Mouse (Mus musculus): ENCODE measurements around the gene Jtb.
"Not testable (repeated sequence)": the region's sequence is repeated elsewhere in the genome, so short reads cannot be mapped to it uniquely, and the experiment has no call there.

Jtb gene

DNA sequence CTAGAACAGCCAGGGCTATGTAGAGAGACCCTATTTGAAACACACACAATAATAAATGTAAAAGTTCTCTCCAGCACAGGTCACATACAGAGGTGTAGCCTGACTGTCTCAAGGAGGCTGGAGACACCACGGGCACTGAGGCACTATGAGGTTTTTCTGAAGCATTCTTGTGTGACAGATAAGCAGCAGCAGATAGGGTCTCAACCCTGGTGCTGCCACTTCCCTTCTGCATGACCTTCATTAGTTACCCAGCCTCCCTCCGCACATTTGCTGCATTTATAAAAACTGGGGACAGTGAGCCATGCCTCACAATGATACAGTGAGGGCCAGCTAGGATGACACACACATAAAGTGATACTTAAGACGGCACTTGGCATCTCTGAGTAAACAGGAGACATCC lies 8.5 kb upstream of the Jtb start:
- no peak for DNase-seq (ENCODE audit: low read depth, low spot score)

DNA sequence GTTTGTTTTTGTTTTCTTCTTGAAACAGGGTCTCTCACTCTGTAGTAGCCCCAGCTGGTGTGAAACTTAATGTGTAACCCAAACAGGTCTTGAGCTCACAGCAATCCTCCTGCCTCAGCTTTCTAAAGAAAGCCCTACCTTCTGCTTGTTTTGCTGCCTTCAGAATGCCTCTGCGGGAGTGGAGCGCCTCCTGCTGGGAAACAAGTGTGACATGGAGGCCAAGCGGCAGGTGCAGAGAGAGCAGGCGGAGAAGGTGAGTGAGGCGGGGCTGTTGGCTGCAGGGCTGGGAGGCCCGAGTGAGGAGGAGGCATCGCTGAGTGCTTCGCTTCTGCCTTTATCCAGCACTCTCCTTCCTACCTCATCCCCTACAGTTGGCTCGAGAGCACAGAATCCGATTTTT lies 7.1 kb upstream of the Jtb start:
- no peak for DNase-seq (ENCODE audit: low read depth, low spot score)

DNA sequence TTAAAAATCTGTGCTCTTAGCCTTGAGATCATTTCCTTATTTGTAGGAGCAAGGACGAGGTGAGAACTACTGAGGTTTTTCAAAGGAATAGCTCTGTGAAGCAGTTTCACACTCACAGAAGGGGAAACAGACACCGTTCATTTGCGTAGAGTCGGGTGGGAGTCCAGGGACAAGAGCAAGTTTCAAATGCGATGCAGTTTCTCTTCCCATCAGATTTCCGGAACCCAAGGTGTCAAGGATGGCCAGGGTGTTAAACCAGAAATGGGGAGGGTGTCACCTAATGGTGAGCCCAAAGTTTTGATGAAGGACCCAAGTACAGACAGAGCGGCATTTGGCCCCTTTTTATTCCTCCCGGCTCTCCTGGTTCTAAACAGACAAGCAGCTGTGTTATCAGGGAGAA lies 322 bp upstream of the Jtb start:
- DNase-seq (ENCODE audit: low read depth, low spot score): no peak

DNA sequence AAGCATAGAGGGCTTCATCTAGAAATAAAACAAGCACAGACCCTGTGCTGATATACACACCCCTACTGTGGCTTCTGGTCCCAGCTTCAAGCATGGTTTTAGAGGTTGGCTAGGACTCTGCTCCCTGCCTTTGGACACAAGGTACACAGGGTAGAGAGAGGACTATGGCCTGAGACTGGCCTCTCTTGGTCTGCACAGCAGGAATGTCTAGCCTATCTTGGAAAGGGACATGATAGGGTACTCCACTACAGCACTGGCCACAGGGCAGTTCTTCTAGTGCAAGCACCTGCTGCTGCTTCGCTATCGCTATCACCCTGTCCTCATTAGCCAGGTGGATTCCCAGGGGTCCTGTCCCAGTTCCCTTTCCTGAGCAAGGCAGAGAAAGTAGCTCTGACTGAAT lies 9.9 kb downstream of the Jtb start:
- DNase-seq (ENCODE audit: low read depth, low spot score): no peak

DNA sequence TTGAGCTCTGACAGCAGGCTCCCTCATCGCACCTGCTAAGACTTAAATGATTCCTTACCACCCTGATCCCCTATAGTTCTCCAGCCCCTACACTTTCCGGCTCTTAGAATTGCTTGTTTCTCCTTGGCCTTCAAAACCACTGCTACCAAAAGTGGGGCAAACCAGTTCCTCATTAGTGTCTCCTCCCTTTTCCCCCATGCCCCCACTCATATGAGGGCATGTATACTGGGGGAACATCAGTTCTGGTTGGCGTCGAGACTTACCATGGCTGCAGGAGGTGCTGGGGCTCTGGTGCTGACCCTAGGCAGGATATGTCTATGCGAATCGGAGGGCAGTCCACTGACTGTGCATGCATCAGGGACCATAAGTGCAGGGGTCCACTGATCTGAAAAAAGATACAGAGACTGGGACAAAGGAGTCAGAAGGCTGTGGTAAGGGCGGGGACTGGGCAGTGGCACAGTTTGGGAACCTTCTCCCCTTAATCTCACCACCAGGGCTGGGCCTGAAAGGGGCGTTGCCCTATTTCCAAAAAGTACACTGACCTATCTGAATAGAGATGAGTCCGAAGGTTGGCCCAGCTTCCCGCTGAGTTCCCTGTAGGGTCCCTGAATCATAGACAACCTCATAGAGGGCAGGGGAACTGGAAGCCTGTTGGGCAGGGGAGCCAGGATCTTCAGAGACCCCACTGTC lies 10.4 kb downstream of the Jtb start:
- DNase-seq (ENCODE audit: low read depth, low spot score): no peak

DNA sequence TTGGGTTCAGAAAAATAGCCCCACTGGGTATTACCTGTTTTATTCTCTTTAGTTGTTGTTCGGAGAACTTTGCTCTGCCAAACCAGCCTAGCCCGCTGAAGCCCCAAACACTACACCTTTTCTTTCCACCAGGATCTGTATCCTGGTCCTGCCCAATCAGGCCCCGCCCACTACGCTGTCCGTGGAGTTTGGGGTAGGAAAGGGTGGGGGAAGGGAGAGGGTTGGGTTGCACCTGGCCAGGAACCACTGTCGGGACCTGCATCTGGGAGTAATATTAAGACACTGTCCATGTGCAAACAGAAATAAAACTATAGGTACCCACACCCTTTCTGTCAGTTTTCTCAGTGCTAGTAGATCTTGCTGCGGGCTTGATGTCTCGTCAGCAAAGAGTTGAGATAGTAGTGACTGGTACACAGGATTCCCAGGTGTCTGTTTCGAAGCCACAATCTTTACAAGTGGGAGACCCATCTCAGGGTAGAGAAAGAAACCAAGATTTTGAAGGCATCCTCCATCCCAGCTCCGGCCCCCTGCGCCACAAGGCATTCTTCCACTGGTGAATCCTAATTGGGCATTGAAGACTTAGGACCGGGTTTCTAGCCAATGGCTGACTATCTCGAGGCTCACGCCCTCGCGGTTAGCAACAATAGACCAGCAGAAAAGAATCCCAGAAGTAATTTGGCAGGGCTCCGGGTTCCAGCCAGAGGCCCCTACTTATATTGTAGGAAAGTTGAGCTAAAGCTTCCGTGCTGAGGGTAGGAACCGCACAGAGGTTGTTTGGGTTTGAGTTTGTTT lies 11.8 kb downstream of the Jtb start, which contains the start of gene Creb3l4:
Gene Creb3l4 (minus strand): TSS at position 529 of the 792 bp plus-strand sequence.
- peak; percentile 73 for DNase-seq (ENCODE audit: low read depth, low spot score)

DNA sequence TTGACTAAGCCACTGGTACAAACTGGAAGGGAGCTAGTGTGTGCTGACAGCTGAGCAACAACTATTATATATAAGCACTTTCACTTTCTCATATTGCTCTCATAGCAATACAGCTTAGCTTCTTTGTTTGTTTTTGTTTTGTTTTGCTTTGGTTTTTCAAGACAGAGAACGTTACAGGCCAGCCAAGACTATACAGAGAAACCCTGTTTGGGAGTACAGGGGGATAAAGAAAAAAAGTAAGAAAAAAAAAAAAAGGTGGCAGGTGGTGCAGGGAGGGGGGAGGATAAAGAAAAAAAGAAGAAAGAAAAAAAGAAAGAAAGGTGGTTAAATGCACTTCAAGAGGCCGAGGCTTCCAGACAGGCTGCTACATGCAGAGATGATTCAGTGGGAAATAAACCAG lies 14.0 kb downstream of the Jtb start:
- DNase-seq (ENCODE audit: low read depth, low spot score): no peak

DNA sequence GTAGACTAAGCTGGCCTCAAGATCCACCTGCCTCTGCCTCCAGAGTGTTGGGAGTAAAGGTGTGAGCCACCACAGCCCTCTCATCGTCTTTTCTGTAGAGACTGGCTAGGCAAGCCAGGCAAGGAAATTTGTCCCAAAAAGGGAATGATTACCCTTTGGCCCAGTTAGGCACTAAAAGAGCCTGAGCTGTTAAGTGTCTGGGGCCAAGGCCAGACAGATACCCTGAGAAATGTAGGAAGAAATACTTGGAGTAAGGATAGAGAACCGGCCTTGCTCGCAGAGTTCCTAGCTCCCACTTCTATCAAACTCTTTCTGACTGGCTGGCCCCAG lies 16.2 kb downstream of the Jtb start:
- no peak for DNase-seq (ENCODE audit: low read depth, low spot score)

DNA sequence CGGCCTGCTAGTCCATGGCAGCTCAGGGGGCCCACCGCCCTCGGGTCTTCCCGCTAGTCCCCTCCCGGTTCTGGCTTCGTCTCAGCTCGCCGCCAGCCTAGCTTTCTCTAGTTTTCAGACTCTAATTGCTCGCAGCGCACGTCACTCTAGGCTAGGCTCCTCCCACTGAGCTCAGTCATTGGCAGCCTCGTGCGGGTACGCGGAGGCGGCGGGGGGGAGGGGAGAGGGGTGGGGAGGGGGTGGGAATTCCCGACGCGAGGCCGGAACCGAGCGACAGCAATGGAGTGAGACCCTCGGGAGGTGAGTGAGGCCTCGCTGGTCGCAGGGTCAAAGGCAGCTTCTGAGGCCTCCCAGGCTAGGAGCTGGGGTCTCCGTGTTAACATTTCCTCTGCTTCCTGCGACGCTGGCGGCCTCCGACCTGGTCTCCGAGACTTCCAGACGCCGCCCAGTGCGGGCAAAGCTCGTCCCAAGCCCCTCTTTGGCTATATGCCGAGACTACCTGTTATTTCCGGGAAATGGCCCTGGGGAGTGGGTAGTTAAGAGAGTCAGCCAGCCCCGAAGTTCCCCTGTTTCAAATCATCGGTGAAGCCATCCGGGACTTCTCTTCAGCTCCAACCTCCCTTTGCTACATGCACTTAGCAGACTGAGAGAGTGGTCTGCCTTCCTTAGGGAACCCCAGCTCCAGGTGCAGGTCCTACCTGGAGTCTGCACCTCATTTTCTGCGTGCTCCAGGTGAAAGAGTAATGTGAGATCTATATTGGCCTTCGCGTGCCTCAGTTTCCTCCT lies 16.8 kb downstream of the Jtb start, which contains the start of gene Slc39a1:
Gene Slc39a1 (plus strand): TSS at position 213 of the 786 bp plus-strand sequence.
- peak; percentile 97 for DNase-seq (ENCODE audit: low read depth, low spot score)

DNA sequence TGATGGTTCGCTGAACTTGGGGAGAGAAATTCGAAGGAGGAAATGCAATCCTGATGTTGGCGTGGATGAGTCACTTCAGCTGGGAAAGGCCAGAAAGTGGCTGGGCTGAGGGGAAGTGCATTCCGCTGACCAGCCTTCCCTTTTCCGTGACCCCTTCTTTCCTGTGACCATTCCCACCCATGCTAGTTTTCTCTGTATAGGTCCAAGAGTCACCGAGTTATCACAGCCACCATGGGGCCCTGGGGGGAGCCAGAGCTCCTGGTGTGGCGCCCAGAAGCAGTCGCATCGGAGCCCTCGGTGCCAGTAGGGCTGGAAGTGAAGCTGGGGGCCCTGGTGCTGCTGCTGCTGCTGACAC lies 17.3 kb downstream of the Jtb start:
- DNase-seq (ENCODE audit: low read depth, low spot score): no peak

DNA sequence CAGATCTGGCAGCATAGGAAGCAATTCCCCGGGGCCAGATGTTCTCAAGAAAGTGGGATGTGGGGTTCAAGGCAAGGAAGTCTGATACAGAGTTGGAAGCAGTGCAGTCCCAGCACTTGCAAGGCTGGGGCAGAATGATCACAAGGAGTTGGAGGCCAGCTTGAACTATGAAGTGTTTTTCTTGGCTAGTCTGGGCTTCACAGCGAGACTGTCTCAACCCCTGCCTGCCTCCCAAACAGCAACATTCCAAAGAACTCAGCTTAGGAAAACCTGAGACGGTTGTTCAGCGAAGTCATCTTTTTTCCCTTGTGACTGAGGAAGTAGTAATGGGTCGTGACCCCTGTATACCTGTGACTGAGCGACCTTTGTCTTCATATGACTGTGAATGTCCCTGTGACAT lies 19.4 kb downstream of the Jtb start:
- no peak for DNase-seq (ENCODE audit: low read depth, low spot score)

DNA sequence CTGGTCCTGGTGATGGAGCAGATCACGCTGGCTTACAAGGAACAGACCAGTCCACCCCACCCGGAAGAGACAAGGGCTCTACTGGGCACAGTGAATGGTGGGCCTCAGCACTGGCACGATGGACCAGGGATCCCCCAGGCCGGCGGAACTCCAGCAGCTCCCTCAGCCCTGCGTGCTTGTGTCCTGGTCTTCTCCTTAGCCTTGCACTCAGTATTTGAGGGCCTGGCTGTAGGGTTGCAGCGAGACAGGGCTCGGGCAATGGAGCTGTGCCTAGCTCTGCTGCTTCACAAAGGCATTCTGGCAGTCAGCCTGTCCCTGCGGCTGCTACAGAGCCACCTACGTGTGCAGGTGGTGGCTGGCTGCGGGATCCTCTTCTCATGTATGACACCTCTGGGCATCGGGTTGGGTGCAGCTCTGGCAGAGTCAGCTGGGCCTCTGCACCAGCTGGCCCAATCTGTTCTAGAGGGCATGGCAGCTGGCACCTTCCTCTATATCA lies 20.4 kb downstream of the Jtb start:
- not testable (repeated sequence) for DNase-seq (ENCODE audit: low read depth, low spot score)

DNA sequence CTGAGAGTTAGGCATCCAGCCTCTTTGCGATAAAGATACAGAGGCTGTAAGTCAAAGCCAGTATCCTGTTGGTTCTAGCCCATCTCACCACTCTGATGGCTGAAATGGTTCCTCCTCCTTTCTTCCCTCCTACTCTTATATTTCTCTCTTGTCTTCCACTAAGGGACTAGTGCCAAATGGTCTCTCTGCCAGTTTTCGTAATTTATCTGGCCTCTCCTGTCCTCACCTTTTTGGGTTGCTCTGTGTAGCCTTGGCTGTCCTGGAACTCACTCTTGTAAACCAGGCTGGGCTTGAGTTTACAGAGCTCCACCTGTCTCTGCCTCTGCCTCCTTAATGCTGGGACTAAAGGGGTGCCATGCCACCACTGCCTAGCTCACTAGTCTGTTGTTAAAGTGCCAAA lies 21.3 kb downstream of the Jtb start:
- not testable (repeated sequence) for DNase-seq (ENCODE audit: low read depth, low spot score)

DNA sequence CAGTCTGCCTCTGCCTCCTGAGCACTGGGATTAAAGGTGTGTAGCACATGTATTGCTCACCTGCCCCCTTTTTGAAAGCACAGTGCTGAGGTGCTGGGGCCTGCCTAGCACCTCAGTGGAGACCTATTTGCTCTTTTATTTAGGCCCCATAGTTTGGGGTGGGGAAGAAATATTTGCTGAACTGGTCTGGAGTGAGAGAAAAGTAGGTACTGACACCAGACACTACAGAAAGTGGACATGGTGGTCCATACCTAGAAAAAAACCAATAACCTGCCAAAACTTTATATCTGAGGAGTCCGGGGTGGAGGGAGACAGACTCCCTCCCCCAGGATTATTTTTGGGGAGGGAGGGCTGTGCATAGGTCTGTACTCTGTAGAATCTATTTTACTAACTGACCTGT lies 21.8 kb downstream of the Jtb start:
- DNase-seq (ENCODE audit: low read depth, low spot score): not testable (repeated sequence)

DNA sequence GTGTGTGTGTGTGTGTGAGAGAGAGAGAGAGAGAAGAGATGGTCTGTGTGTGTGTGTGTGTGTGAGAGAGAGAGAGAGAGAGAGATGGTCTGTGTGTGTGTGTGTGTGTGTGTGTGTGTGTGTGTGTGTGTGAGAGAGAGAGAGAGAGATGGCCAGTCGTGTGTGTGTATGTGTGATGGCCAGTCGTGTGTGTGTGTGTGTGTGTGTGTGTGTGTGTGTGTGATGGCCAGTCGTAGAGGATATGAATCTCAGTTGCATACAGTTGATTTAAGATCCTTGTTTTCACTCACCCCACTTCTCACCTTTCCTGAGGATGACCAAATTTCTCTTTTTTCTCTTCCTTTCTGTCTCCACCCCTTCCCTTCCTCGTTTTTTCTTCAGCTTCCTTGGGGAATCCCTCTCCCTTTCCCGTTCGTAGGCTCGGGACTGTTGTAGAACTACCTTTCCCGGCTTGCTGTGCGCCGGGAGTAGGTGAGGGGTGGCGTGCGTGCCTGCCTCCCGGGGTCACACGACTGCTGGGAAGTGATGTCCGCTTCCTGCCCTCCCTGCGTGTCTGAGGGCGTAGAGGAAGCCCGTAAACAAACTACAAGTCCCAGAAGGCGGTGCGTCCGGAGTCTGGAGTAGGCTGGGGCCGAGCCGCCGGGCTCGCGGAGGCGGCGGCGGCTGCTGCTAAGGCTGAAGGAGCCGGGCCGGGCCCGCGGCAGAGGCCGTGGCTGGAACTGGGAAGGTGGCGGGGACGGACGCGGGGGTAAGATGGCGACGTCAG lies 22.4 kb downstream of the Jtb start, which contains the start of gene Crtc2:
Gene Crtc2 (plus strand): TSS at position 511 of the 766 bp plus-strand sequence.
- peak; percentile 97 for DNase-seq (ENCODE audit: low read depth, low spot score)

DNA sequence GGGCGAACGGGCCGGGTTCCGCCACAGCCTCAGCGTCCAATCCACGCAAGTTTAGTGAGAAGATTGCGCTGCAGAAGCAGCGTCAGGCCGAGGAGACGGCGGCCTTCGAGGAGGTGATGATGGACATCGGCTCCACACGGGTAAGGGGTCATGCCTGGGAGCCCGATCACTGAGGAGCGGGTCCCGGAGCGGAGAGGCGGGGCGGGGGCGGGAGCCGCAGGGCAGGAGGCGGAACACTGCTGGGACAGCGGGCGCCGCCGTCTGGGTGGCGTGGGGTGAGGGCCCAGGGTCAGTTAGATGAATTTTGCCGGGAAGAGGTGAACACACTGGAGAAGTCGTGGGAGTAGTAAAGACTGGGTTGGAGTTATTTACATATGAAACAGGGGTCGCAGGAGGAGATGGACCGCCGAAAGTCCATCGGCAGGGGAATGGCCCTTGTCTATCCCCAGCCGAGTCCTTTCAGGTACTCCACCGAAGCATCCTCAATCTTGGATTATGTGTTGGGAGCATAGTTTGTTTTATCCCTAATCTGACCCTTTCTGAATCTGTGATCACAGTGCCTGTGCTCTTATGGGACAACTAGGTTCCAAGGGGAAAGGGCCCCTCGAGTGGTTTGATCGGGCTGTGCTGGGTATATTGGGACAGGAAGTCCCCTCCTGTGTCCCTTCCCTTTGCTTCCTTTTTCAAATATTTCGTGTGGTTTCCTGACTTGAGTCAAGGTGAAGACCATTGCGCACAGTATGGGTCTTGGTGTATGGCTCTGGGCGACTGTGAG lies 23.2 kb downstream of the Jtb start:
- no peak for DNase-seq (ENCODE audit: low read depth, low spot score)

DNA sequence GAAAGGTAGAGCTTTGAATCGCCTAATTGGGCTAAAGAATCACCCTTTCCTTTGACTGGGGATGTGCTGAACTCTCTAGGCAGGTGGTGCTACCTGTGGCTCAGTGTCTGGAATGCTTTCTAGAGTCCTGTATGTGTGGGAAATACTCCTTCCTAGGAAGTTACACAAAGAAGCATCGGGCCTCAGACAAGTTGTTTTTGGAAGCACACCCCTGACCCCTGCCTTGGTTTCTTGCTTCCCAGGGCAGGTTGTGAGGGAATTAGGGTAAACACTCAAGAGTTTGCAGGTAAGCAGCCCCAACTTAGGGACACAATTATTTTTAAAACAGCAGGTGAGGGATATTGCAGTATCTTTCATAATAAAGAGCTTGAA lies 23.8 kb downstream of the Jtb start:
- DNase-seq (ENCODE audit: low read depth, low spot score): no peak

DNA sequence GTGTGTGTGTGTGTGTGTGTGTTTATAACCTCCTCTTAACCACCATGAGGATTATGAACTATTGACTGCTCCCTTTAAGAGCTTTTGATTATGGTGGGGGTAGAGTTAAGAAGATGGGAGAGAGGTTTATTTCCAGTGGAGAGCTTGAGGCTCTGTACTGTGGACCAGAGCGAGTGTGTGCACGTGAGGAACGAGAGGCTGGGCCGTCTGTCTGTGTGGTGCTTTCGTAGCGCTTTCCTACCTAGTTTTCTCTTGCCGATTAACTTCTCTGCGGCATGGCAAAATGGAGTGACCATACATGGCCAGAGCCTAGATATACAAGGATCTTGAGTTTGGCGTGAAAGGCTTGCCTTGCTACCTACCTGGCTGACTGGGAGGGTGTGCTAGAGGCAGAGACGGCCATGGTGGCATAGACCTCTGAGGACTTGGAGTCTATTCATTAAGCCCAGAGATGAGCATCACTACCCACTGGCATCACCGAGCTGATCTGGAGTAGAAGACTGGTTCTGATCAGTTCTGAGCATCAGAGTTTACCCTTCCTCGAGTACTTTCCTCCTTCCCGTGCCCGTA lies 24.5 kb downstream of the Jtb start:
- no peak for DNase-seq (ENCODE audit: low read depth, low spot score)

DNA sequence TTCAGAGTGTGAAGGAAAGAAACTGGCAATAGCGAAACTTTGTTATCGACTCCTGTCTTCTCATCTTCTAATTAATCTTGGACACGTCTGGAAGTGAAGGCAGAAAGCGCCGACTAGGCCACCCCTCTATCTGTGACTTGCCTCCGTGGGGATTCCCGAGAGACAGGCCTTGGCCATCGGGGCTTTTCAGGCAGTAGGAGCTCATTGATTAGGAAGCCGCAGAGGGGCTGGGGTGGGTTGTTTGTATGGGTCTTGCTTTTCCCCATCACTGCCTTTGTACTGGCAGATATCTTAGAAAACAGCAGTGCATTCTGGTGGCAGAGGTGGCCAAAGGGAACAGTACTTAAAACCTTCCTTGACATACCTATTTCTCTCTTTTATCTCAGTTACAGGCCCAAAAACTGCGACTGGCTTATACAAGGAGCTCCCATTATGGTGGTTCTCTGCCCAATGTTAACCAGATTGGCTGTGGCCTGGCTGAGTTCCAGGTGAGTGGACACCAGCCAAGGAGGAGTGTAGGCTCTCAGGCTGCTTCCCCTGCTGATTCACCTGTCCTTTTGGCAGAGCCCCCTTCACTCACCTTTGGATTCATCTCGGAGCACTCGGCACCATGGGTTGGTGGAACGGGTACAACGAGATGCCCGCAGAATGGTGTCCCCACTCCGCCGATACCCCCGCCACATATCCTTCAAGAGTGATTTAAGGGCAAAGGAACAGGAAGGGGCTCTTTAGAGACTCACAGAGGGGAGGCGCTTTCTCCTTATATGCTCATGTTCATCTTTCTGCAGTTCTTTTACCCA lies 25.5 kb downstream of the Jtb start:
- DNase-seq (ENCODE audit: low read depth, low spot score): no peak

DNA sequence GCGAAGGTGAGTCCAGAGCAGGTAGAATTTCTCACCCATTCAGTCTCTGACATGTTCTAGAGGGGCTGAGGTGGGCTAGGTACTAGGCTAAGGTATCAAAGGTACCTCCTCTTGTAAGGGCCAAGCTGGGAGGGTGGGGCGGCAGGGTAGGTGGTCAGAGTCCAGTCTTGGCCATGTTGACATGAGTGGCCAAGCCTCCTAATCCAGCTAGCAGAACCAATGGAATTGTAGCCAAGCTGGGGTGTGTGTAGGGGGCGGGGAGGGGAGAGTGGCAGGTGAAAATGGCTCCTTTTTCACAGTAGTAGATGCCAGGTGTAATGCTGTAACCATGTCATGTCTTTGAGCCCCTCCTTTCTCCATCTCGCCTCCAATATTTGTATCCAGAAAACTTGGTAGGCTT lies 27.1 kb downstream of the Jtb start:
- no peak for DNase-seq (ENCODE audit: low read depth, low spot score)

Measured in mesoderm, embryonic 11.5 days (tissue).